Mouse (Mus musculus) midbrain, embryonic 16.5 days (tissue): ENCODE results near the gene Mroh8. TPM values are rescaled to one million over a fixed set of nuclear protein-coding genes. Genes with fewer than 3 reads are reported as not detected.
A peak's percentile ranks its signal among the peaks of the same experiment; 100 is the strongest.

Experiments used
- ATAC-seq: fragments of 200-750 bp; cut with Nextera tagmentation; 2 replicates; pipeline ENCODE4 v1.8.0; 2017; ENCODE audit warnings: moderate TSS enrichment
- H3K27ac ChIP-seq: fragments of 300-500 bp; sonication (generic); 2 replicates; pipeline ENCODE4 v1.5.1; 2014; ENCODE audit warnings: mild to moderate bottlenecking, low read length, mixed read lengths
- H3K27me3 ChIP-seq: fragments of 300-500 bp; sonication (generic); 2 replicates; pipeline ENCODE4 v1.6.1; 2014; ENCODE audit warnings: low read depth, low read length, mixed read lengths; ENCODE audit not compliant: control insufficient read depth, insufficient read depth
- H3K36me3 ChIP-seq: fragments of 300-500 bp; sonication (generic); 2 replicates; pipeline ENCODE4 v1.6.1; 2014; ENCODE audit warnings: mild to moderate bottlenecking, low read length, moderate library complexity, mixed read lengths; ENCODE audit not compliant: control insufficient read depth, insufficient read depth
- H3K4me1 ChIP-seq: fragments of 300-500 bp; sonication (generic); 2 replicates; pipeline ENCODE4 v1.6.1; 2014; ENCODE audit warnings: mild to moderate bottlenecking, low read length, mixed read lengths; ENCODE audit not compliant: control insufficient read depth, insufficient read depth
- H3K4me2 ChIP-seq: fragments of 300-500 bp; sonication (generic); 2 replicates; pipeline ENCODE4 v1.6.1; 2014; ENCODE audit warnings: mild to moderate bottlenecking, low read length, mixed read lengths
- H3K4me3 ChIP-seq: fragments of 300-500 bp; sonication (generic); 2 replicates; pipeline ENCODE4 v1.5.1; 2014; ENCODE audit warnings: low read depth, mild to moderate bottlenecking, low read length, moderate library complexity, mixed read lengths
- H3K9ac ChIP-seq: fragments of 300-500 bp; sonication (generic); 2 replicates; pipeline ENCODE4 v1.6.1; 2014; ENCODE audit warnings: low read depth, low read length, mixed read lengths
- H3K9me3 ChIP-seq: fragments of 300-500 bp; sonication (generic); replicated peaks from 2 replicates; pipeline ENCODE4 v1.6.1; 2014; ENCODE audit warnings: mild to moderate bottlenecking, low read length, mixed read lengths; ENCODE audit not compliant: control insufficient read depth, poor library complexity, severe bottlenecking
- WGBS: fragments of 180-500 bp; shearing (Covaris S2); extraction: QIAGEN DNeasy Blood & Tissue Kit; methylation state at CpG from one replicate; pipeline ENCODE4 v1.1.7; 2014; 5-methylcytosine and 5-hydroxymethylcytosine counted together
- polyA plus RNA-seq: library from polyadenylated mRNA; unstranded; fragments of >200 nt; fragmentation: Nextera tagmentation; extraction: Ambion mirVana; gene quantifications from 2 replicates; pipeline ENCODE4 v1.2.1, GENCODE M21; 2015

Gene Mroh8
- 0.54 and 0.63 TPM in 2 replicates for polyA plus RNA-seq

DNA sequence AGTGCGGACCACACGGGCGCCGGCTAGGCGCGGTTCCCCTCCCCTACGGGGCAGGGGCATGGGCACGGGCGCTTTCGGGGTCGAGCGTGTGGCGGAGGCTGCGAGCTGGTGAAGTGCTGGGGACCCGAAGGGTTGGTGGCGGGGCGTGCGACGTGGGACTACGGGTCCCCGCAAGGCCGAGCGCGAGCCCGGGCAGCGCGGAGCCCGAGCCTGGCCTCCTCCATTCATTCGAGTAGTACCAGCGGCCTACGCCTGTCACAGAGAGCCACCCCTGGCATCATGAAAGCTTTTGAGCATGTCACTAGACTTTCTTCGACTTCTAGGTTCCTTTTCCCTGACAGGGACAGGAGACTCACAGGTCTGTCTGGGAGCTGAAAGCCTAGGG is at the start of gene Mroh8:
Gene Mroh8, minus strand, starts transcription at position 134 of the 385 bp plus-strand sequence.
- Histone ChIP-seq H3K27ac (peak within 1 kb of the TSS; percentile 96), H3K27me3 (no peaks in the 10 kb centered on the region), H3K9ac (peak within 1 kb of the TSS; percentile 97), H3K36me3 (no peaks in the 10 kb centered on the region), H3K4me3 (peak within 1 kb of the TSS; percentile 98), H3K4me1 (peaks cover 19% of the 10 kb centered on the region), H3K4me2 (peak within 1 kb of the TSS; percentile 82), H3K9me3 (no peaks in the 10 kb centered on the region)
- 0% methylated on average over 32 of the region's 32 CpGs for WGBS
- ATAC-seq, result peak; percentile 80

DNA sequence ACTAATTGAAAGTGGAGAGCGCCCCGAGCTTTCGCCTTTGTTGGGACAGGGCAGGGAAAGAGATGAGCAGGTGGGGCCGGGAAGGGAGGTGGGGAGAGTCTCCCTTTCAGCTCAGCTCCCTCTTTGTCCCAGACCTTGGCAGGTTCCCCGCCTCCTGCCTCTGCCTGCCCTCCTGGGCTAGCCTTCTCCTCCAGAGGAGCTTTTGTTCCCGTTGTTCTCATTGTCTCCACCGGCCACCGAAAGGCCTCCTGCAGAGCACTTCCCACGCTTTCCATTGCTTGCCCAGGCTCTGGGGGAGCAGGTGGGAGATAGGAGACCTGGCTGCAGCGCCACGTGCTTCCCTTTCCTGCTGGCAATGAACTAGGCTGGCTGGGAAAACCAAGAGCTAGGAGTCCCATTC is 49.2 kb upstream of the Mroh8 start:
- 6% methylated on average over 10 of the region's 11 CpGs for whole genome bisulfite sequencing
- Histone ChIP-seq H3K4me1 (peaks cover 14% of the 10 kb centered on the region), H3K9me3 (no peaks in the 10 kb centered on the region), H3K4me3 (no peak overlapping the region), H3K27me3 (no peaks in the 10 kb centered on the region), H3K4me2 (no peak overlapping the region), H3K36me3 (peaks cover 7% of the 10 kb centered on the region), H3K27ac (peak overlapping the region; percentile 66), H3K9ac (peak overlapping the region; percentile 20; the same call in 1 of the 2 replicates)
- ATAC-seq, result peak; percentile 70; the same call in 1 of the 2 replicates

DNA sequence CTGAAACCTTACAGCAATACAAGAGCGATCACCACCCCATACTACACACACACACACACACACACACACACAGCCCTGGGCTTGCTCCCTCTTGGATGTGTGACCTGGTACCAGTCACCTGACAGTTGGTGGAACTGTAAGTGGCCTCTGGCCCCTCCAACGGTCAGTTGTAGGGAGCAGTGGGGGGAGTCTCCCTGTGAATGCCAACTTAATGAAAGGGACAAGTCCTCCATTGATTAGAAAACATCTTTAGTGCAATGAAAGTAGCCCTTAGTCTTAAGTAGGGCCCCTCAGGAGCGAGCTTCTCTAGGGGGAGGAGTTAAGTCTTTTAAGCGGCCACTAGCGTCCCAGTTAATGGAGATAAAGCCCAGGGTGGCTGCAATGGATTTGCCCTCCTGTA is 48.8 kb upstream of the Mroh8 start:
- Histone ChIP-seq H3K9ac (peak overlapping the region; percentile 20; the same call in 1 of the 2 replicates), H3K27me3 (no peaks in the 10 kb centered on the region), H3K27ac (peak overlapping the region; percentile 66), H3K36me3 (peaks cover 10% of the 10 kb centered on the region), H3K4me3 (no peak overlapping the region), H3K4me1 (peaks cover 14% of the 10 kb centered on the region), H3K4me2 (no peak overlapping the region), H3K9me3 (no peaks in the 10 kb centered on the region)
- ATAC-seq, result peak; percentile 38; the same call in 1 of the 2 replicates
- WGBS, result 12% methylated on average over 5 of the region's 5 CpGs

DNA sequence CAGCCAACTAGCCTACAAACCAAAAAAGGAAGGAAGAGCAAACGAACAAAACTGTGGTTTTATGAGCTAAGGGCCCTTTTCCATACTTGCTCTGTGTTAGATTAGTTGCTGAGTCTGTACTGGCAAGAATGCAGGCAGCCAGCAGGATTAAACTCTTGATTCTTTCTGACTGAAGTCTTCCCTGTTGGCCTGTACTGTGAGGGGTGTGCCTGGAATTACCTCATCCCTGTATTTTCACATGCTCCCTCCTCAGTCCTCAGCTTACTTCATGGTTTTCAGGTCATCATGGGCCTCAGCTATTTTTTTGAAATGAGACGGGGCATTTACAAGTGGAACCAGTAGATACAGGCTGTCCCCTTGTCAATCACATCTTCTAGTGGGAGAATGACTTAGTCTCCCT is 45.9 kb upstream of the Mroh8 start:
- Histone ChIP-seq H3K9ac (no peak overlapping the region), H3K4me2 (no peak overlapping the region), H3K27ac (no peak overlapping the region), H3K36me3 (peaks cover 19% of the 10 kb centered on the region), H3K9me3 (no peaks in the 10 kb centered on the region), H3K4me1 (peaks cover 14% of the 10 kb centered on the region), H3K27me3 (no peaks in the 10 kb centered on the region), H3K4me3 (no peak overlapping the region)
- WGBS, result 81% methylated on average over 2 of the region's 2 CpGs
- no peak for ATAC-seq

DNA sequence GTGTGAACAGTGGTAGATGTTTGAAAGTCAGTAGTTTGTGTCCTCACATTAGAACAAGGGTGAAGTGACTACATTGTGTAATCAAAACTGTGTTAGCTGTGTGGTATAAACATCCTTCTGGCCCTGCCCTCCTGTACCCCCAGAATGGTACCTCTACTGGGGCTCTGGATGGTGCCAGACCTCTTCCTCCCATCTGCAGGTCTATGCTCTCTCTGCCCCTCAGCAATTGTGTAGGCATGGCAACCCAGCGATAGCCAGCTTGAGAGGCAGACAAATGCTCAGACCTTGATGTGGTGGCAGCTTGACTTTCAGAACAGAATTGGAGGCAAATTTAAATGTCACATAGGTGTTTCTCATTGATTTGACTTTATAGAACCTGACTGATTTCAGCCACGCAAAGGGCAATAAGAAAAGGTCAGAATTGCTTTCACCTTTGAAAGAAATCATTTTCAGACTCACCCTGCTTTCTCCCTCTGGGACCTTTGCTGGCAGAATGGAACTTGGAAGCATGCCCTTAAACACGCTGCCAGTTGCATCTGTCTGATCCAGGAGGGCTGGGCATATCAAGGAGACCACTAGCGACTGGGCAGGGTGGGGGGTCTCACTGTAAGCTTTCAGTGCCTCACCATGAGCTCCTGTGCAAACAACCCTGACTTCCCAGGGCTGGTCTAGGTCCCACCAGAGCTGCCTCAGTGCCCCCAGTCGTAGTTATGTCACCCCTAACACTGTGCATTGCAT is 42.8 kb upstream of the Mroh8 start:
- H3K36me3 ChIP-seq, result peaks cover 25% of the 10 kb centered on the region
- no peaks in the 10 kb centered on the region for H3K9me3 ChIP-seq
- WGBS, result 63% methylated on average over 5 of the region's 5 CpGs
- H3K4me2 ChIP-seq, result no peak overlapping the region
- no peak overlapping the region for H3K9ac ChIP-seq
- H3K4me1 ChIP-seq, result no peaks in the 10 kb centered on the region; the same call in 1 of the 2 replicates
- no peak overlapping the region for H3K4me3 ChIP-seq
- ATAC-seq, result no peak
- H3K27ac ChIP-seq, result peak overlapping the region; percentile 69
- no peaks in the 10 kb centered on the region for H3K27me3 ChIP-seq

DNA sequence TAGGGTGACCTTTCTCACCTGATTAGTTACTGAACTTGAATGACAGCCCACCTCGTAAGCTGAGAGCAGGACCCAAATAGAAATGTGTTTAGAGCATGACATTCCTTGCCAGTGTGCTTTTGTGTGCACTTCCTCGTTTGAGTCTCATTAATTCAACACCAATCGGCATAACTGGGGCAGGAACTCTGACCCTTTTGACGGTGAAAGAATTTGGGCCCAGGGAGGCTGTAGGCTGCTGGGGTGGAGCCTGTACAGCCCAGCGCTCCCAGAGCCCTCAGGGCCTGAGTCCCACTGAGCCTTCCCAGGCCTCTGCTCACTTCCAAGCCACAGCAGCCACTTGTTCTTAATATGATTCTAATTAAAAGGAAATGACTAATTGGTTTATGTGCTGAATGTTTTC is 41.5 kb upstream of the Mroh8 start:
- no peak overlapping the region for H3K4me2 ChIP-seq
- no peaks in the 10 kb centered on the region; the same call in 1 of the 2 replicates for H3K4me1 ChIP-seq
- no peak for ATAC-seq
- H3K36me3 ChIP-seq, result peaks cover 20% of the 10 kb centered on the region
- no peaks in the 10 kb centered on the region for H3K27me3 ChIP-seq
- H3K9me3 ChIP-seq, result no peaks in the 10 kb centered on the region
- no peak overlapping the region for H3K4me3 ChIP-seq
- 36% methylated on average over 5 of the region's 5 CpGs for WGBS
- peak overlapping the region; percentile 33 for H3K27ac ChIP-seq
- H3K9ac ChIP-seq, result no peak overlapping the region

DNA sequence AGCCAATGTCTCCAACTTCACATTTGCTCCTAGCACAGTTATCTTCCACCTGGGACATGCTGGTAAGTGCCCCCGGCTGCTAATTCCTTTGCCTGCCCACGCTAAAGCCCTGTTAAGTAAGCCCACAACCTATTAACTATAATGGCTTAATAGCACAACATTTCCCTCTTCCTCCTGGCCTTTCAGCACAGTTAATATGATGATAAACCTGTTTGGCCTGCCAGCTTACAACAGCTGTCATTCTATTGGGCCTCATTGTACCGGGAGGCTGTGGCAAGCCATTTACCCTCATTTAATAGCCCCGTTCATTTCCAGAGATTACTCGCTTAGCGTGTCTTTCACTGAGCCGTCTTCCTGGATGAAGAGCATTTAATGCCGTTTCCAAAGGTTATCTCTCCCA is 40.8 kb upstream of the Mroh8 start:
- peak overlapping the region; percentile 33 for H3K27ac ChIP-seq
- H3K9ac ChIP-seq, result no peak overlapping the region
- H3K9me3 ChIP-seq, result no peaks in the 10 kb centered on the region
- H3K4me2 ChIP-seq, result no peak overlapping the region
- H3K4me3 ChIP-seq, result no peak overlapping the region
- ATAC-seq, result no peak
- no peaks in the 10 kb centered on the region for H3K27me3 ChIP-seq
- H3K4me1 ChIP-seq, result peaks cover 3% of the 10 kb centered on the region
- 68% methylated on average over 8 of the region's 8 CpGs for WGBS
- H3K36me3 ChIP-seq, result peaks cover 20% of the 10 kb centered on the region; the same call in 1 of the 2 replicates

DNA sequence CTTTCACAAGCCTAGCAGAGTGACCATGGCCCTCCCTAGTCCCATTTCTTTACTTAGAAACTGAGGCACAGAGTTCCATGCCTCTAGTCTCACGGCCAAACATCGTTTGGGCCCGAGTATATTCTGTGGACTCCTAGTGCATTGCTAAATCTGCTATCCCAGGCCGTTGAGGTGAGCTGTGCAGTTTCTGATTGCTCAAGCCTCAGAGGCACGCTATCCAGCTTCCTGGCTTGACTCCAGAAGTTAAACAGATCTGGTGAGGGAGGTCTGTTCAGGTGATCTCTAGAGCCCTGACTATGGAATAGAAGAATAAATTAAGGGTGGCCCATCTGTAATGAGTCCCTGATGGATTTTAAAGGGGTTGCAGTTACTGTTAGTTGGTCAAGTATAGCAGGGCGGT is 37.9 kb upstream of the Mroh8 start:
- H3K27me3 ChIP-seq, result no peaks in the 10 kb centered on the region
- peaks cover 18% of the 10 kb centered on the region for H3K36me3 ChIP-seq
- WGBS, result 87% methylated on average over 6 of the region's 6 CpGs
- no peak overlapping the region for H3K9ac ChIP-seq
- H3K9me3 ChIP-seq, result no peaks in the 10 kb centered on the region
- H3K4me2 ChIP-seq, result no peak overlapping the region
- no peak for ATAC-seq
- H3K27ac ChIP-seq, result peak overlapping the region; percentile 36; the same call in 1 of the 2 replicates
- H3K4me1 ChIP-seq, result peaks cover 18% of the 10 kb centered on the region
- H3K4me3 ChIP-seq, result no peak overlapping the region

DNA sequence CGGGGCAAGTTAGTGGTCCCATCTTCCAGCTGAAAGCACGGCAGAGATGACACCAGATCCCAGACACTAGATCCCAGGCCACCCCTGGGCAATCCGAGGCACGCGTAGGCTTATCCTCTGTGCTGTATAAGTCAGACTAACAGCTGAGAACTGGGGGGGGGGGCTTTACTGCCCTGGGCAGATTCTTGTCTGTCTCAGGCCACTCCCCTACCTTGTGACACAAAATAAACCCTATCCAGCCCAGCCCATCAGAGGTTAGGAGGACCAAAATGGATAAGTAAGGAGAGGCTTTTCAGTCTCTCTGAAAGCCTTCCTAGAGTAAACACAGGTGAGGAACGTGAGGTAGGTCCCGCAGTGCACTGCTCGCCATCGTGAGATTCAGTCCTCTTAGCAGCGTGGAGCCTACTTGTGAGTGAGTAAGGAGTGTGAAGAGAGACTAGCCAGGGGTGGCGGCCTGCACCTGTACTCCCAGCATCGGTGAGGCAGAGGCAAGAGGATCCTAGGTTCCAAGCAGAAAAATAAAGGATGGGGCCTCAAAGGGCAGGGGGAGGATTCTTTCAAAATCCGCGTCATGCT is 37.1 kb upstream of the Mroh8 start:
- H3K4me3 ChIP-seq, result no peak overlapping the region
- no peaks in the 10 kb centered on the region for H3K27me3 ChIP-seq
- peaks cover 21% of the 10 kb centered on the region for H3K36me3 ChIP-seq
- peaks cover 18% of the 10 kb centered on the region for H3K4me1 ChIP-seq
- no peaks in the 10 kb centered on the region for H3K9me3 ChIP-seq
- ATAC-seq, result no peak
- 78% methylated on average over 12 of the region's 14 CpGs for WGBS
- no peak overlapping the region for H3K4me2 ChIP-seq
- peak overlapping the region; percentile 40; the same call in 1 of the 2 replicates for H3K27ac ChIP-seq
- H3K9ac ChIP-seq, result no peak overlapping the region
